Mouse (Mus musculus): ENCODE results near the gene Slc7a15. TPM values are rescaled to one million over a fixed set of nuclear protein-coding genes. Genes with fewer than 3 reads are reported as not detected.
"Not testable (repeated sequence)": the region's sequence is repeated elsewhere in the genome, so short reads cannot be mapped to it uniquely, and the experiment has no call there.

Gene Slc7a15
- not detected in 2 replicates for polyA plus RNA-seq (2012; rRNA removed)
- polyA plus RNA-seq (2014; fragmentation: Nextera tagmentation; extraction: Ambion mirVana), result not detected in 2 replicates

GRCm38 (mm10) chr12:8598966-8599365, at the start of gene Slc7a15:
Gene Slc7a15, minus strand, starts transcription at chr12:8599066.
- H3K27ac ChIP-seq (replicated peaks; ENCODE audit: low read depth, low read length); H3K27me3 ChIP-seq (ENCODE audit: control insufficient read depth, insufficient read depth, low read length); H3K4me1 ChIP-seq (ENCODE audit: control insufficient read depth, insufficient read depth, low read length); H3K4me2 ChIP-seq (replicated peaks; ENCODE audit: low read depth, low read length, severe bottlenecking); H3K4me3 ChIP-seq (replicated peaks; ENCODE audit: low read length); H3K36me3 ChIP-seq (ENCODE audit: control insufficient read depth, insufficient read depth, low read length); H3K9me3 ChIP-seq (ENCODE audit: control insufficient read depth, low read length); ATAC-seq (ENCODE audit: low FRiP score, low read depth); DNase-seq (ENCODE audit: low spot score); H3K9ac ChIP-seq (ENCODE audit: low read depth, low read length, severe bottlenecking): not testable (repeated sequence)
- WGBS, result 76% methylated on average over 7 of the region's 7 CpGs

DNA sequence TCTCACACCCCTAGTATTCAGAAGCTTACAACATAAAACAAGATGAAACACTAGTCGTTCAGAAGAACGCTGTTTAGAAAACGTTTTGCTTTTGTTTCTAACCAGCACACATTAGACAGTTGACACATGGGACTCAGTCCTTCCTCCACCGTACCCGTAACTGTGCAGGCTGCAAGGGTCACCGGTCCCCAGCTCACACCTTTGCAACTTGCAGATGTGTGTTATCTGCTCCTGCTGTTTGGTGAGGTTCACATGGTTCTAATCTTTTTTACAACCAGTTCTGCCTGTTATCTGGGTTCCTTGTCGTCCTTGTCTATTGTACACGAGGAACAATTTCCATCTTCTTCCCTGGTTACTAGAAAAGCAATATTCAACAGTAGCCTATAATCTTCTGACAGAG, 49.3 kb upstream of the Slc7a15 start:
- not testable (repeated sequence) for H3K27ac ChIP-seq (replicated peaks; ENCODE audit: low read depth, low read length); DNase-seq (ENCODE audit: low spot score); H3K36me3 ChIP-seq (ENCODE audit: control insufficient read depth, insufficient read depth, low read length); H3K27me3 ChIP-seq (ENCODE audit: control insufficient read depth, insufficient read depth, low read length); H3K9me3 ChIP-seq (ENCODE audit: control insufficient read depth, low read length); H3K4me2 ChIP-seq (replicated peaks; ENCODE audit: low read depth, low read length, severe bottlenecking); ATAC-seq (ENCODE audit: low FRiP score, low read depth); H3K9ac ChIP-seq (ENCODE audit: low read depth, low read length, severe bottlenecking); H3K4me3 ChIP-seq (replicated peaks; ENCODE audit: low read length); H3K4me1 ChIP-seq (ENCODE audit: control insufficient read depth, insufficient read depth, low read length)
- WGBS, result 40% methylated on average over 8 of the region's 8 CpGs

DNA sequence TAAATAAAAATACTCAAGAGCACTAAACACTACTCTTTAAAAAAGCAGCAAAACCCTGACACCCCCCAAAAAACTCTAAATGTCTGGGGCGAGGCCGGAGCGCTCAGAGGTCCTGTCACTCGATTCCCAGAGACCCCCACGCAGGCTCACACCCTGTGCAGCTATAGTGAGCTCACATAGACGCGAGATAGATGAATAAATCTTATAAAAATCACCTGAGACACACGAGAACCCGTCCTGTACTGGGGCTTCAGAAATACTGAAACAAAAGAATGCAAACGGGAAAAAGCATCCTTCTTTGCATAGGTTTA, 42.5 kb upstream of the Slc7a15 start:
- ATAC-seq (ENCODE audit: low FRiP score, low read depth) (peak; percentile 21; the same call in 1 of the 2 replicates), DNase-seq (ENCODE audit: low spot score) (no peak)
- Histone ChIP-seq H3K9me3 (ENCODE audit: control insufficient read depth, low read length) (no peaks in the 10 kb centered on the region), H3K36me3 (ENCODE audit: control insufficient read depth, insufficient read depth, low read length) (no peaks in the 10 kb centered on the region), H3K27me3 (ENCODE audit: control insufficient read depth, insufficient read depth, low read length) (no peaks in the 10 kb centered on the region), H3K27ac (replicated peaks; ENCODE audit: low read depth, low read length) (0 out of 2 replicates have a peak overlapping the region, but pooled peaks have one; percentile 90), H3K4me1 (ENCODE audit: control insufficient read depth, insufficient read depth, low read length) (no peaks in the 10 kb centered on the region), H3K9ac (ENCODE audit: low read depth, low read length, severe bottlenecking) (peak overlapping the region; percentile 85), H3K4me3 (replicated peaks; ENCODE audit: low read length) (peak overlapping the region; percentile 57), H3K4me2 (replicated peaks; ENCODE audit: low read depth, low read length, severe bottlenecking) (peak overlapping the region; percentile 58)
- 7% methylated on average over 10 of the region's 10 CpGs for WGBS
- no peak for TF ChIP-seq POLR2A (IDR thresholded peaks at IDR 0.05; ENCODE audit: borderline replicate concordance, extremely low read depth, insufficient read depth, insufficient read length)

GRCm38 (mm10) chr12:8640711-8641424, 42.0 kb upstream of the Slc7a15 start:
- ATAC-seq (ENCODE audit: low FRiP score, low read depth), result peak; percentile 99
- WGBS, result under 1% methylated on average over 44 of the region's 47 CpGs

DNA sequence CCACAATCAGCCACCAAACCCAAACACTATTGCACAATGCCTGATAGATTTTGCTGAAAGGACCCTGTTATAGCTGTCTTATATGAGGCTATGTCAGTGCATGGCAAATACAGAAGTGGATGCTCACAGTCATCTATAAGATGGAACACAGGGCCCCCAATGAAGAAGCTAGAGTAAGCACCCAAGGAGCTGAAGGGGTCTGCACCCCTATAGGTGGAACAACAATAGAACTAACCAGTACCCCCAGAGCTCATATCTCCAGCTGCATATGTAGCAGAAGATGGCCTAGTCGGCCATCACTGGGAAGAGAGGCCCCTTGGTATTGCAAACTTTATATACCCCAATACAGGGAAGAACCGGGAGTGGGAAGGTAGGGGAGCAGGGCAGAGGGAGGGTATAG, 41.3 kb upstream of the Slc7a15 start:
- H3K4me1 ChIP-seq (ENCODE audit: control insufficient read depth, insufficient read depth, low read length); H3K36me3 ChIP-seq (ENCODE audit: control insufficient read depth, insufficient read depth, low read length); H3K27ac ChIP-seq (replicated peaks; ENCODE audit: low read depth, low read length); H3K27me3 ChIP-seq (ENCODE audit: control insufficient read depth, insufficient read depth, low read length); H3K9me3 ChIP-seq (ENCODE audit: control insufficient read depth, low read length); H3K9ac ChIP-seq (ENCODE audit: low read depth, low read length, severe bottlenecking); DNase-seq (ENCODE audit: low spot score): not testable (repeated sequence)
- H3K4me2 ChIP-seq (replicated peaks; ENCODE audit: low read depth, low read length, severe bottlenecking), result peak overlapping the region; percentile 51
- 4% methylated on average over 2 of the region's 2 CpGs for WGBS
- peak overlapping the region; percentile 57 for H3K4me3 ChIP-seq (replicated peaks; ENCODE audit: low read length)
- ATAC-seq (ENCODE audit: low FRiP score, low read depth), result peak; percentile 11; the same call in 1 of the 2 replicates

More at GRCm38 (mm10) chr12:8640711-8641424, 42.0 kb upstream of the Slc7a15 start:
- Histone ChIP-seq H3K36me3 (ENCODE audit: control insufficient read depth, insufficient read depth, low read length) (no peaks in the 10 kb centered on the region), H3K4me1 (ENCODE audit: control insufficient read depth, insufficient read depth, low read length) (no peaks in the 10 kb centered on the region), H3K4me3 (replicated peaks; ENCODE audit: low read length) (peak overlapping the region; percentile 57), H3K27me3 (ENCODE audit: control insufficient read depth, insufficient read depth, low read length) (no peaks in the 10 kb centered on the region), H3K4me2 (replicated peaks; ENCODE audit: low read depth, low read length, severe bottlenecking) (peak overlapping the region; percentile 58), H3K27ac (replicated peaks; ENCODE audit: low read depth, low read length) (peak overlapping the region; percentile 90), H3K9me3 (ENCODE audit: control insufficient read depth, low read length) (no peaks in the 10 kb centered on the region), H3K9ac (ENCODE audit: low read depth, low read length, severe bottlenecking) (peak overlapping the region; percentile 85)
- peak; percentile 64; the same call in 1 of the 2 replicates for TF ChIP-seq POLR2A (IDR thresholded peaks at IDR 0.05; ENCODE audit: borderline replicate concordance, extremely low read depth, insufficient read depth, insufficient read length)
- peak; percentile 97 for DNase-seq (ENCODE audit: low spot score)

GRCm38 (mm10) chr12:8638411-8639087, 39.7 kb upstream of the Slc7a15 start:
- H3K9me3 ChIP-seq (ENCODE audit: control insufficient read depth, low read length); H3K9ac ChIP-seq (ENCODE audit: low read depth, low read length, severe bottlenecking); H3K27ac ChIP-seq (replicated peaks; ENCODE audit: low read depth, low read length); ATAC-seq (ENCODE audit: low FRiP score, low read depth); H3K4me1 ChIP-seq (ENCODE audit: control insufficient read depth, insufficient read depth, low read length); DNase-seq (ENCODE audit: low spot score); H3K27me3 ChIP-seq (ENCODE audit: control insufficient read depth, insufficient read depth, low read length); H3K4me3 ChIP-seq (replicated peaks; ENCODE audit: low read length); H3K4me2 ChIP-seq (replicated peaks; ENCODE audit: low read depth, low read length, severe bottlenecking); H3K36me3 ChIP-seq (ENCODE audit: control insufficient read depth, insufficient read depth, low read length): not testable (repeated sequence)
- WGBS, result 76% methylated on average over 10 of the region's 10 CpGs
